Mouse (Mus musculus): ENCODE results near the gene Spats2. TPM values are rescaled to one million over a fixed set of nuclear protein-coding genes. Genes with fewer than 3 reads are reported as not detected.

Spats2 gene
- polyA plus RNA-seq, 1 experiment from 2014 or later, result 39.5 TPM

DNA sequence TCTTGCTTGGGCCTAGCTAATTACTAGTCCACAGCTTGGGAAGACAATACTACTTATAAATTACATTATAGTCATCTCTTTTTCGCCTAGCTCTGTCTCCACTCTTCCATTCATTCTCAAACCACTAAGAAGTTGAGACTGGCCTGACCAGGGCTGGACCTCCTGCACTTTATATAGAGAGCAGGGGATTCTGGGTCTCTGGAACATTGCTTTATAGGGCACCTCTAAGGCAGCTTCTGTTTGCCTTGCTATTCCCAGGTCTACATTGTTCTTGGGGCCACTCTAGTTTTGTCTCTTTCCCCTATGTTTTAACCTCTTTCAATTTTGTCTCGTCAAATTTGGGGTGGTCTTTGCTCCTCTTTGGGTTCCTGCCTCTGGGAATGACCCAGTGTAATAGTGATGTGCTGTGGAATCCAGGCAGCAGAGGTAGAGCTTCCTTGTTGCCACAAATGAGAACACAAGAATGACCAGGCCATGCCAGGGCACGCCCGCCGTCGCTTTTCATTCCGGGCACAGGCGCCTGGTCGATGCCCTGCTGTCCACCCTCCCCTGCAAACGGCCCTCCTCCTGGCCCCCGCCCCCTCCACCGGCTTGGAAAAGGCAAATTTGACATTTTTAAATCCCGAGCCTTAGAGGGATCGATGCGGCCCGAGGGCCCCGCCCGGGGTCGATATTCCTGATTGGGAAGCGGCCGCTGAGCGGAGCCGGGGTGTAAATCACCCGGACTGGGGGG lies 29.5 kb upstream of the Spats2 start:
- Histone ChIP-seq H3K4me1 (replicated peaks; ENCODE audit: control insufficient read depth, insufficient read depth, low read length) (peaks cover 49% of the 10 kb centered on the region), H3K27ac (ENCODE audit: low read length) (no peak overlapping the region), H3K9me3 (ENCODE audit: control insufficient read depth, low read length) (no peaks in the 10 kb centered on the region), H3K4me3 (replicated peaks; ENCODE audit: low read length) (peak overlapping the region; percentile 34), H3K4me2 (ENCODE audit: low read length) (peak overlapping the region; percentile 56), H3K27me3 (replicated peaks; ENCODE audit: control insufficient read depth, insufficient read depth, low read length) (peaks cover 23% of the 10 kb centered on the region), H3K36me3 (ENCODE audit: control insufficient read depth, insufficient read depth) (no peaks in the 10 kb centered on the region), H3K9ac (replicated peaks; ENCODE audit: low read depth, low read length) (peak overlapping the region; percentile 14; the same call in 1 of the 2 replicates)
- 8% methylated on average over 24 of the region's 24 CpGs for WGBS
- no peak for ATAC-seq

DNA sequence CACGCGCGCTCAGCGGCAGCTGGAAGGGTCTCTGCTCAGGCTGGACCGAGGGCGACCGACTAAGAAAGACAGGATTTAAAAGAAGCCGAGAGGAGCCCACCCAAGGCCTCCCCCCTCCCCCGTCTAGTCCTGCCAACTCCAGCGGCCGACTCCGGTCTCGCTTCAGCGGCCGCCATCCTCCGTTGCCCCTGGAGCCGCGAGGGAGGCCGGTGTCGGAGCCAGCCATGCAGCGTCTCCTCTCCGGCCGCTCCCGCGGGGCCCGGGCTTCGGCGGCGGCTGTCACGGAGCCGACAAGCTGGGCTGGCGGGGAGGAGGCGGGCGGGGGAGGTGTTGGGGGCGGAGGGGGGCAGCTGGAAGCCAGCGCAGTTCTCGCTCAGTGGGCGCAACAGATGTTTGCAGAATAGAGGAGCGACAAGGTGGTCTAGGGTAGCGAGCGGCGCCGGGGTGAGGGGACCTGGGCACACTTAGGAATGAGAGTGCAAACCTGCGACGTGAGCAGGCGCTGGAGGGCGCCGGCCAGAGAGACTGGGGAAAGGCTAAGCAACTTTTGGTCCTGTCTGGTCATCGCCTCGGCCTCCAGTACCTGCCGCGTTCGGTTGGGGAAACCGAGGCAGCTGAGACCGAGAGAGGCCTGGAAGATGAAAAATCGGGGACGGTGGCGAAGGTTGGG lies 28.8 kb upstream of the Spats2 start:
- Histone ChIP-seq H3K4me2 (ENCODE audit: low read length) (peak overlapping the region; percentile 56), H3K4me1 (replicated peaks; ENCODE audit: control insufficient read depth, insufficient read depth, low read length) (peaks cover 49% of the 10 kb centered on the region), H3K27me3 (replicated peaks; ENCODE audit: control insufficient read depth, insufficient read depth, low read length) (peaks cover 23% of the 10 kb centered on the region), H3K9ac (replicated peaks; ENCODE audit: low read depth, low read length) (peak overlapping the region; percentile 14; the same call in 1 of the 2 replicates), H3K4me3 (replicated peaks; ENCODE audit: low read length) (peak overlapping the region; percentile 34), H3K27ac (ENCODE audit: low read length) (no peak overlapping the region), H3K9me3 (ENCODE audit: control insufficient read depth, low read length) (no peaks in the 10 kb centered on the region), H3K36me3 (ENCODE audit: control insufficient read depth, insufficient read depth) (no peaks in the 10 kb centered on the region)
- WGBS, result under 1% methylated on average over 49 of the region's 58 CpGs
- no peak for ATAC-seq

DNA sequence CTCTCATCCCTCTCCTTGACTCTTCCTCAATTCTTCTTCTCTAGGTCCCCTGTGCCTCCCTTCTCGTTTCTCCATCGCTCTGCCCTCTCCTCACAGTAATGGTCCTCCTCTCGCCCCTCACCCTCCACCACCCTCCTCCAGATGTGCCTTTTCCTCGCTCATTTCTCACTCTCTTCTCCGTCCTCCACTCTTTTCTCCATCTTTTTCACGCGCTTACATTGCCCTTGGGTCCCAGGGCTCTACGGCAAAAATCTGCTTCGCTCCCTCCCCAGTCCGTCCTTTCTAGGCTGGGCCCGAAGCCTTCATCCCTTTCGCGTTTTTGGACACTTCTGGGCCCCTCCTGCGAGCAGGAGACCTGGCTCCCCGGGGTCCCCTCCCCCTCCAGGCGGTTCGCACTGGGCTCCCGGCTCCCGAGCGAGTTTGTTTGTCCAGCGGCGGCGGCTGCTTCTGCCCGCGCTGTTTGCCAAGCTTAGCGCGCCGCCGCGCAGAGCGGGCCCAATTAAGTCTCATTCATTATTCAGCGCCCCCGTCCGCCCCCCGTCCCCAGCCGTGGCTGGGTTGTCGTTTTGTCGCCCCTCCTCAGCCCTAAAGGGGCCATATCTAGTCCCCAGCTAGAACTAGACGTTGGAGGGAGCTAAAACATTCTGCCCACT lies 27.8 kb upstream of the Spats2 start:
- H3K4me2 ChIP-seq (ENCODE audit: low read length), result peak overlapping the region; percentile 56
- peaks cover 49% of the 10 kb centered on the region for H3K4me1 ChIP-seq (replicated peaks; ENCODE audit: control insufficient read depth, insufficient read depth, low read length)
- H3K36me3 ChIP-seq (ENCODE audit: control insufficient read depth, insufficient read depth), result no peaks in the 10 kb centered on the region
- H3K27me3 ChIP-seq (replicated peaks; ENCODE audit: control insufficient read depth, insufficient read depth, low read length), result peaks cover 23% of the 10 kb centered on the region
- no peak overlapping the region for H3K27ac ChIP-seq (ENCODE audit: low read length)
- peak; percentile 38; the same call in 1 of the 2 replicates for ATAC-seq
- WGBS, result under 1% methylated on average over 39 of the region's 39 CpGs
- H3K9me3 ChIP-seq (ENCODE audit: control insufficient read depth, low read length), result no peaks in the 10 kb centered on the region
- peak overlapping the region; percentile 7; the same call in 1 of the 2 replicates for H3K9ac ChIP-seq (replicated peaks; ENCODE audit: low read depth, low read length)
- peak overlapping the region; percentile 34 for H3K4me3 ChIP-seq (replicated peaks; ENCODE audit: low read length)

DNA sequence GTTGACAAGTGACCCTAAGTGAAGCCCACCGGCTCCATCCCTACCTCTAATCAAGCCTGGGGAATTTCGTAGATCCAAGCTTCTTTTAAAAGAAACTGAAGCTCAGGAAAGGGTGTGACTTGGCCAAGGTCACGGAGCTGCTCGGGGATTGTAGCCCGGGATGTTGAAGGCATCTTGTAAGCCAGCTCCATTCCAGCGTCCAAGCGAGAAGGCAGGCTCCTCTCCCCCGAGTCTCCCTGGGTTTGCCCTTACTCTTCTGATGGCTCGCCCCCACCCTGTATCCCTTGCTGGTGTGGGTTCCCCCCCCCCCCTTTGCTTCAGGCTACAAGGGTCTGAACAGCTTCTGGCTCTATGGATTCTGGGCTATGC lies 27.2 kb upstream of the Spats2 start:
- H3K4me3 ChIP-seq (replicated peaks; ENCODE audit: low read length), result peak overlapping the region; percentile 34
- under 1% methylated on average over 9 of the region's 9 CpGs for WGBS
- H3K9me3 ChIP-seq (ENCODE audit: control insufficient read depth, low read length), result no peaks in the 10 kb centered on the region
- no peak for ATAC-seq
- H3K4me1 ChIP-seq (replicated peaks; ENCODE audit: control insufficient read depth, insufficient read depth, low read length), result peaks cover 44% of the 10 kb centered on the region
- H3K36me3 ChIP-seq (ENCODE audit: control insufficient read depth, insufficient read depth), result no peaks in the 10 kb centered on the region
- H3K4me2 ChIP-seq (ENCODE audit: low read length), result peak overlapping the region; percentile 56
- H3K27me3 ChIP-seq (replicated peaks; ENCODE audit: control insufficient read depth, insufficient read depth, low read length), result peaks cover 23% of the 10 kb centered on the region
- H3K9ac ChIP-seq (replicated peaks; ENCODE audit: low read depth, low read length), result no peak overlapping the region
- no peak overlapping the region for H3K27ac ChIP-seq (ENCODE audit: low read length)

- 0 out of 2 replicates have a peak overlapping the region, but pooled peaks have one; percentile 10 for H3K9ac ChIP-seq (replicated peaks; ENCODE audit: low read depth, low read length)
- H3K4me3 ChIP-seq (replicated peaks; ENCODE audit: low read length), result no peak overlapping the region
- H3K27ac ChIP-seq (ENCODE audit: low read length), result no peak overlapping the region
- H3K36me3 ChIP-seq (ENCODE audit: control insufficient read depth, insufficient read depth), result no peaks in the 10 kb centered on the region
- no peaks in the 10 kb centered on the region for H3K9me3 ChIP-seq (ENCODE audit: control insufficient read depth, low read length)
- peaks cover 38% of the 10 kb centered on the region for H3K4me1 ChIP-seq (replicated peaks; ENCODE audit: control insufficient read depth, insufficient read depth, low read length)
- ATAC-seq, result 0 out of 2 replicates have a peak, but pooled peaks have one; percentile 15
- H3K4me2 ChIP-seq (ENCODE audit: low read length), result peak overlapping the region; percentile 4; the same call in 1 of the 2 replicates
- WGBS, result under 1% methylated on average over 15 of the region's 15 CpGs
- H3K27me3 ChIP-seq (replicated peaks; ENCODE audit: control insufficient read depth, insufficient read depth, low read length), result peaks cover 23% of the 10 kb centered on the region
Observed at GRCm38 (mm10) chr15:99099139-99099556, 26.6 kb upstream of the Spats2 start.

DNA sequence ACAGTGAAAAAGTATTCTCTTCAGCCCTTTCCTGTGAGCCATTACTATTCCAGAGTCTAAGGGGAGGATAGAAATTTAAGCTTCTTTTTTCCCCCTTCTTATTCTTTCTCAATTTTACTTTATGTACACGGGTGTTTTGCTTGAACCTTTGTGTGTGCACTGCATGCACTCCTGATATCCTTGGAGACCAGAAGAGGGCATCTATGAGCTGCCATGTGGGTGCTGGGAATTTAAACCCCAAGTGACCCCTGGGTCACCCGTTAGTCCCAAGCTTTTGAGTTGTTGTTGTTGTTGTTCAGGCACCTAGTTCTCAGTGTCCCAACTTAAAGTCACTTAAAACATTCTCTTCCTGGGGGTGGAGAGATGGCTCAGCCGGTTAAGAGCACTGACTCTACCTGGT lies 25.7 kb upstream of the Spats2 start:
- H3K27me3 ChIP-seq (replicated peaks; ENCODE audit: control insufficient read depth, insufficient read depth, low read length), result peaks cover 23% of the 10 kb centered on the region
- 46% methylated on average over 3 of the region's 3 CpGs for WGBS
- ATAC-seq, result no peak

GRCm38 (mm10) chr15:99105238-99105637 lies 20.5 kb upstream of the Spats2 start:
- Histone ChIP-seq H3K9me3 (ENCODE audit: control insufficient read depth, low read length) (no peaks in the 10 kb centered on the region), H3K9ac (replicated peaks; ENCODE audit: low read depth, low read length) (no peak overlapping the region), H3K36me3 (ENCODE audit: control insufficient read depth, insufficient read depth) (no peaks in the 10 kb centered on the region), H3K27ac (ENCODE audit: low read length) (no peak overlapping the region), H3K4me1 (replicated peaks; ENCODE audit: control insufficient read depth, insufficient read depth, low read length) (no peaks in the 10 kb centered on the region), H3K27me3 (replicated peaks; ENCODE audit: control insufficient read depth, insufficient read depth, low read length) (no peaks in the 10 kb centered on the region), H3K4me2 (ENCODE audit: low read length) (no peak overlapping the region), H3K4me3 (replicated peaks; ENCODE audit: low read length) (no peak overlapping the region)
- 92% methylated on average over 7 of the region's 7 CpGs for WGBS
- ATAC-seq, result no peak

More for the DNA sequence above, 25.7 kb upstream of the Spats2 start:
- no peak overlapping the region for H3K4me2 ChIP-seq (ENCODE audit: low read length)
- H3K9ac ChIP-seq (replicated peaks; ENCODE audit: low read depth, low read length), result no peak overlapping the region
- H3K4me3 ChIP-seq (replicated peaks; ENCODE audit: low read length), result no peak overlapping the region
- no peaks in the 10 kb centered on the region for H3K36me3 ChIP-seq (ENCODE audit: control insufficient read depth, insufficient read depth)
- H3K4me1 ChIP-seq (replicated peaks; ENCODE audit: control insufficient read depth, insufficient read depth, low read length), result peaks cover 34% of the 10 kb centered on the region
- no peak overlapping the region for H3K27ac ChIP-seq (ENCODE audit: low read length)
- H3K9me3 ChIP-seq (ENCODE audit: control insufficient read depth, low read length), result no peaks in the 10 kb centered on the region

GRCm38 (mm10) chr15:99107866-99108265 lies 17.9 kb upstream of the Spats2 start:
- Histone ChIP-seq H3K4me3 (replicated peaks; ENCODE audit: low read length) (no peak overlapping the region), H3K36me3 (ENCODE audit: control insufficient read depth, insufficient read depth) (no peaks in the 10 kb centered on the region), H3K27me3 (replicated peaks; ENCODE audit: control insufficient read depth, insufficient read depth, low read length) (no peaks in the 10 kb centered on the region), H3K4me2 (ENCODE audit: low read length) (no peak overlapping the region), H3K27ac (ENCODE audit: low read length) (no peak overlapping the region), H3K9ac (replicated peaks; ENCODE audit: low read depth, low read length) (no peak overlapping the region), H3K4me1 (replicated peaks; ENCODE audit: control insufficient read depth, insufficient read depth, low read length) (no peaks in the 10 kb centered on the region), H3K9me3 (ENCODE audit: control insufficient read depth, low read length) (no peaks in the 10 kb centered on the region)
- ATAC-seq, result no peak
- 83% methylated on average over 3 of the region's 3 CpGs for WGBS

DNA sequence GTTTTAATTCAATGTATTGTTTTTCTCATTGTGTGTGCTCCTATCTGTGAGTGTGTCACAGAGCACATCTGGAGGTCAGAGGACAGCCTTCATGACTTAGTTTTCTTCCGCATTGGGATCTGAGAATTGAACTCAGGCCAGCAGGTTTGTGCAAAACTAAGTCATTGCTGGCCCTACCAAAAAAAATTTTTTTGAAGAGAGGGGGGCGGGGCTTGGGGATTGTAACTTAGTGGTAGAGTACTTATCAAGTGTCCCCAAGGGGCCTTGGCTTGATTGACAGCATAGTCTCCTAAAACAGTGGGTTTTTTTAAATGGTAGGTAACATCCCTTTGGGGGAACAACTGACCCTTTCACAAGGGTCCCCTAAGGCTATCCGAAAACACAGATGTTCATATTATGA lies 14.6 kb upstream of the Spats2 start:
- Histone ChIP-seq H3K27me3 (replicated peaks; ENCODE audit: control insufficient read depth, insufficient read depth, low read length) (no peaks in the 10 kb centered on the region), H3K9ac (replicated peaks; ENCODE audit: low read depth, low read length) (no peak overlapping the region), H3K36me3 (ENCODE audit: control insufficient read depth, insufficient read depth) (no peaks in the 10 kb centered on the region), H3K4me3 (replicated peaks; ENCODE audit: low read length) (no peak overlapping the region), H3K9me3 (ENCODE audit: control insufficient read depth, low read length) (no peaks in the 10 kb centered on the region), H3K4me1 (replicated peaks; ENCODE audit: control insufficient read depth, insufficient read depth, low read length) (no peaks in the 10 kb centered on the region), H3K27ac (ENCODE audit: low read length) (no peak overlapping the region), H3K4me2 (ENCODE audit: low read length) (no peak overlapping the region)
- ATAC-seq, result no peak
- WGBS, result 95% methylated on average over 3 of the region's 3 CpGs

Measured in forebrain, embryonic 16.5 days (tissue).